Mouse (Mus musculus) MEL (cell line): Measurements from ENCODE around the gene Ankrd52. TPM values are rescaled to one million over a fixed set of nuclear protein-coding genes. Genes with fewer than 3 reads are reported as not detected.

Experiments used
- DNase-seq: peaks from one replicate; pipeline ENCODE4 v3.0.0; 2011; ENCODE audit warnings: low read depth, low spot score
- H3K27ac ChIP-seq: 2 replicates; pipeline ENCODE4 v1.5.1; 2012; ENCODE audit warnings: low read depth, mild to moderate bottlenecking, control low read depth, low read length, moderate library complexity; ENCODE audit not compliant: control insufficient read depth
- H3K27me3 ChIP-seq, 2 experiments: fragments of 150-350 bp in 1 of 2; sonication (generic) in 1 of 2; 2 replicates each; pipeline ENCODE4 v1.6.1; 2012; ENCODE audit warnings: low read length in 2 of 2, mild to moderate bottlenecking in 2 of 2, improper control_type of control experiment in 1 of 2, moderate library complexity in 1 of 2; ENCODE audit not compliant: insufficient read depth in 2 of 2, control insufficient read depth in 1 of 2
- H3K36me3 ChIP-seq, 2 experiments: 2 replicates each; pipeline ENCODE4 v1.6.1; 2012 to 2014; ENCODE audit warnings: low read length in 2 of 2, improper control_type of control experiment in 1 of 2, inconsistent platforms in 1 of 2, mild to moderate bottlenecking in 1 of 2; ENCODE audit not compliant: insufficient read depth in 2 of 2, control insufficient read depth in 1 of 2
- H3K4me1 ChIP-seq, 2 experiments: fragments of 150-350 bp in 1 of 2; sonication (generic) in 1 of 2; 2 replicates each; pipeline ENCODE4 v1.6.1; 2012; ENCODE audit warnings: low read length in 2 of 2, improper control_type of control experiment in 1 of 2, mild to moderate bottlenecking in 1 of 2; ENCODE audit not compliant: insufficient read depth in 2 of 2, control insufficient read depth in 1 of 2
- H3K4me3 ChIP-seq, 2 experiments: fragments of 150-350 bp in 1 of 2; sonication (generic) in 1 of 2; 2 replicates each; pipeline ENCODE4 v1.5.1; 2012; ENCODE audit warnings: low read depth in 2 of 2, low read length in 2 of 2, mild to moderate bottlenecking in 2 of 2, moderate library complexity in 2 of 2, control low read depth in 1 of 2, improper control_type of control experiment in 1 of 2; ENCODE audit not compliant: control insufficient read depth in 1 of 2, insufficient read depth in 1 of 2
- H3K79me2 ChIP-seq: 2 replicates; pipeline ENCODE4 v1.6.1; 2012; ENCODE audit warnings: mild to moderate bottlenecking, low read length, moderate library complexity; ENCODE audit not compliant: control insufficient read depth, poor library complexity, insufficient read depth
- H3K9ac ChIP-seq: 2 replicates; pipeline ENCODE4 v1.6.1; 2012; ENCODE audit warnings: low read depth, mild to moderate bottlenecking, control low read depth, low read length, moderate library complexity; ENCODE audit not compliant: control insufficient read depth, poor library complexity, severe bottlenecking
- H3K9me3 ChIP-seq: fragments of 150-350 bp; sonication (generic); replicated peaks from 2 replicates; pipeline ENCODE4 v1.6.1; 2012; ENCODE audit warnings: mild to moderate bottlenecking, low read length, improper control_type of control experiment, moderate library complexity; ENCODE audit not compliant: insufficient read depth
- CHD2 ChIP-seq: IDR thresholded peaks from 2 replicates; pipeline ENCODE4 v1.6.1; 2011; ENCODE audit warnings: low read length, improper control_type of control experiment
- E2F4 ChIP-seq: IDR thresholded peaks from 2 replicates; pipeline ENCODE4 v1.6.1; 2011; ENCODE audit warnings: low read depth, low read length, improper control_type of control experiment, borderline replicate concordance
- EP300 ChIP-seq, 2 experiments: IDR thresholded peaks; 2 replicates each; pipeline ENCODE4 v1.6.1; 2011; ENCODE audit warnings: improper control_type of control experiment in 2 of 2, low read length in 2 of 2, low read depth in 1 of 2, mild to moderate bottlenecking in 1 of 2
- GABPA ChIP-seq: IDR thresholded peaks from 2 replicates; pipeline ENCODE4 v1.6.1; 2012; ENCODE audit warnings: low read depth, mild to moderate bottlenecking, inconsistent platforms, low read length, improper control_type of control experiment, moderate library complexity
- JUND ChIP-seq: IDR thresholded peaks from 2 replicates; pipeline ENCODE4 v1.6.1; 2011; ENCODE audit warnings: low read depth, mild to moderate bottlenecking, improper control_type of control experiment, low read length
- KAT2A ChIP-seq: conservative IDR thresholded peaks from 2 replicates; pipeline ENCODE4 v1.6.1; 2012; ENCODE audit warnings: low read depth, low read length, improper control_type of control experiment, inconsistent platforms
- MAFK ChIP-seq: IDR thresholded peaks from 2 replicates; pipeline ENCODE4 v1.6.1; 2011; ENCODE audit warnings: low read depth, mild to moderate bottlenecking, low read length, improper control_type of control experiment, borderline replicate concordance
- MEF2A ChIP-seq: IDR thresholded peaks from 2 replicates; pipeline ENCODE4 v1.6.1; 2014; ENCODE audit warnings: low read depth, mild to moderate bottlenecking, inconsistent platforms, low read length, improper control_type of control experiment; ENCODE audit not compliant: poor library complexity, insufficient replicate concordance, severe bottlenecking; ENCODE audit errors: extremely low read depth
- MYB ChIP-seq: IDR thresholded peaks from 2 replicates; pipeline ENCODE4 v1.6.1; 2011; ENCODE audit warnings: mild to moderate bottlenecking, low read depth, low read length, improper control_type of control experiment
- MYC ChIP-seq: IDR thresholded peaks from 2 replicates; pipeline ENCODE4 v1.6.1; 2011; ENCODE audit warnings: low read depth, mild to moderate bottlenecking, low read length, improper control_type of control experiment, moderate library complexity
- NELFE ChIP-seq: IDR thresholded peaks from 2 replicates; pipeline ENCODE4 v1.6.1; 2011; ENCODE audit warnings: low read depth, low read length, improper control_type of control experiment
- NRF1 ChIP-seq: IDR thresholded peaks from 2 replicates; pipeline ENCODE4 v1.6.1; 2014; ENCODE audit warnings: low read depth, mild to moderate bottlenecking, inconsistent platforms, low read length, improper control_type of control experiment, moderate library complexity; ENCODE audit not compliant: poor library complexity, insufficient read depth, severe bottlenecking
- POLR2A ChIP-seq, 2 experiments: IDR thresholded peaks; 2 replicates each; pipeline ENCODE4 v1.6.1; 2011 to 2012; ENCODE audit warnings: low read length in 2 of 2, mild to moderate bottlenecking in 2 of 2, control low read depth in 1 of 2, improper control_type of control experiment in 1 of 2, low read depth in 1 of 2, moderate library complexity in 1 of 2; ENCODE audit not compliant: control insufficient read depth in 1 of 2, insufficient read depth in 1 of 2, poor library complexity in 1 of 2
- RAD21 ChIP-seq: IDR thresholded peaks from 2 replicates; pipeline ENCODE4 v1.6.1; 2011; ENCODE audit warnings: mild to moderate bottlenecking, low read depth, low read length, improper control_type of control experiment
- RCOR1 ChIP-seq: IDR thresholded peaks from 2 replicates; pipeline ENCODE4 v1.6.1; 2012; ENCODE audit warnings: low read depth, mild to moderate bottlenecking, inconsistent platforms, low read length, improper control_type of control experiment
- SIN3A ChIP-seq: IDR thresholded peaks from 2 replicates; pipeline ENCODE4 v1.6.1; 2012; ENCODE audit warnings: low read length, improper control_type of control experiment, inconsistent platforms
- TAL1 ChIP-seq: IDR thresholded peaks from 2 replicates; pipeline ENCODE4 v1.6.1; 2012; ENCODE audit warnings: mild to moderate bottlenecking, inconsistent platforms, low read length, moderate library complexity, mixed read lengths
- TBP ChIP-seq: IDR thresholded peaks from 2 replicates; pipeline ENCODE4 v1.8.0; 2011; ENCODE audit warnings: low read depth, low read length, improper control_type of control experiment
- UBTF ChIP-seq: IDR thresholded peaks from 2 replicates; pipeline ENCODE4 v1.6.1; 2012; ENCODE audit warnings: low read depth, mild to moderate bottlenecking, inconsistent platforms, low read length, improper control_type of control experiment, moderate library complexity, borderline replicate concordance; ENCODE audit not compliant: insufficient read depth
- USF1 ChIP-seq: IDR thresholded peaks from 2 replicates; pipeline ENCODE4 v1.6.1; 2014; ENCODE audit warnings: low read depth, mild to moderate bottlenecking, inconsistent platforms, low read length, improper control_type of control experiment, moderate library complexity
- ZC3H11A ChIP-seq: IDR thresholded peaks from 2 replicates; pipeline ENCODE4 v1.6.1; 2012; ENCODE audit warnings: low read depth, mild to moderate bottlenecking, inconsistent platforms, low read length, improper control_type of control experiment
- polyA plus RNA-seq, 2 experiments: library from polyadenylated mRNA; stranded (reverse) in 1 of 2; unstranded in 1 of 2; fragments of >175 nt in 1 of 2; fragments of >200 nt in 1 of 2; gene quantifications; 2 replicates each; pipeline versions ENCODE4 v1.2.1 to v1.2.4; 2012; ENCODE audit warnings: low replicate concordance in 2 of 2, low read depth in 1 of 2; ENCODE audit not compliant: insufficient read length in 2 of 2, insufficient read depth in 1 of 2, missing spikeins in 1 of 2
- total RNA-seq: library from RNA; depleted of rRNA; stranded (reverse); fragments of 300-350 nt; gene quantifications from 2 replicates; pipeline ENCODE4 v1.2.3, GENCODE M21; 2012

The Ankrd52 gene
- total and polyA plus RNA-seq, 3 experiments, result 9.5 to 39.9 TPM; not detected in 1

GRCm38 (mm10) chr10:128401056-128401455 is 24.1 kb downstream of the Ankrd52 start, which contains the start of gene Slc39a5:
Gene Slc39a5 (minus strand): TSS chr10:128401229.
- Histone ChIP-seq H3K27ac (no peak within 1 kb of the TSS), H3K27me3 (no peaks in the 10 kb centered on the region), H3K79me2 (no peaks in the 10 kb centered on the region), H3K9me3 (no peaks in the 10 kb centered on the region), H3K4me1 (no peaks in the 10 kb centered on the region), H3K9ac (no peak within 1 kb of the TSS), H3K4me3 (no peak within 1 kb of the TSS), H3K36me3 (no peaks in the 10 kb centered on the region)
- DNase-seq, result no peak
- no peak for TF ChIP-seq UBTF
- no peak for TF ChIP-seq USF1
- TF ChIP-seq EP300 (IDR thresholded peaks at IDR 0.05; ENCODE audit: low read depth in 1 of 2, low read length in 2 of 2), result no peak
- no peak for TF ChIP-seq SIN3A
- TF ChIP-seq E2F4, result no peak
- TF ChIP-seq NELFE, result no peak
- no peak for TF ChIP-seq MAFK
- TF ChIP-seq TBP, result no peak
- no peak for TF ChIP-seq GABPA
- no peak for TF ChIP-seq POLR2A (IDR thresholded peaks at IDR 0.05; ENCODE audit: control insufficient read depth in 1 of 2, insufficient read depth in 1 of 2, low read depth in 1 of 2, low read length in 2 of 2, poor library complexity in 1 of 2)
- no peak for TF ChIP-seq MEF2A

GRCm38 (mm10) chr10:128401638-128402037 is 24.7 kb downstream of the Ankrd52 start:
- TF ChIP-seq MYC, result no peak
- no peak for TF ChIP-seq RCOR1
- TF ChIP-seq NELFE, result no peak
- TF ChIP-seq USF1, result no peak
- TF ChIP-seq CHD2, result no peak
- TF ChIP-seq E2F4, result no peak
- TF ChIP-seq RAD21, result no peak
- no peak for TF ChIP-seq TAL1
- no peak for TF ChIP-seq JUND
- TF ChIP-seq NRF1, result no peak
- no peak for TF ChIP-seq KAT2A
- no peak for TF ChIP-seq ZC3H11A
- no peak for TF ChIP-seq MYB
- no peak for TF ChIP-seq MEF2A
- TF ChIP-seq, all 39 proteins: peak for 0
- H3K36me3 ChIP-seq, result no peaks in the 10 kb centered on the region
- no peak overlapping the region for H3K4me3 ChIP-seq
- H3K79me2 ChIP-seq, result no peaks in the 10 kb centered on the region
- H3K9ac ChIP-seq, result no peak overlapping the region
- DNase-seq, result no peak
- H3K27ac ChIP-seq, result no peak overlapping the region
- no peaks in the 10 kb centered on the region for H3K27me3 ChIP-seq
- H3K9me3 ChIP-seq, result no peaks in the 10 kb centered on the region
- no peaks in the 10 kb centered on the region for H3K4me1 ChIP-seq
